Mouse (Mus musculus): Measurements from ENCODE around the gene Obsl1. TPM values are rescaled to one million over a fixed set of nuclear protein-coding genes. Genes with fewer than 3 reads are reported as not detected.
A peak's percentile ranks its signal among the peaks of the same experiment; 100 is the strongest.

Gene Obsl1
- total RNA-seq (2022): 100 to 1,000 TPM; 108 to 133 (median 122) TPM

DNA sequence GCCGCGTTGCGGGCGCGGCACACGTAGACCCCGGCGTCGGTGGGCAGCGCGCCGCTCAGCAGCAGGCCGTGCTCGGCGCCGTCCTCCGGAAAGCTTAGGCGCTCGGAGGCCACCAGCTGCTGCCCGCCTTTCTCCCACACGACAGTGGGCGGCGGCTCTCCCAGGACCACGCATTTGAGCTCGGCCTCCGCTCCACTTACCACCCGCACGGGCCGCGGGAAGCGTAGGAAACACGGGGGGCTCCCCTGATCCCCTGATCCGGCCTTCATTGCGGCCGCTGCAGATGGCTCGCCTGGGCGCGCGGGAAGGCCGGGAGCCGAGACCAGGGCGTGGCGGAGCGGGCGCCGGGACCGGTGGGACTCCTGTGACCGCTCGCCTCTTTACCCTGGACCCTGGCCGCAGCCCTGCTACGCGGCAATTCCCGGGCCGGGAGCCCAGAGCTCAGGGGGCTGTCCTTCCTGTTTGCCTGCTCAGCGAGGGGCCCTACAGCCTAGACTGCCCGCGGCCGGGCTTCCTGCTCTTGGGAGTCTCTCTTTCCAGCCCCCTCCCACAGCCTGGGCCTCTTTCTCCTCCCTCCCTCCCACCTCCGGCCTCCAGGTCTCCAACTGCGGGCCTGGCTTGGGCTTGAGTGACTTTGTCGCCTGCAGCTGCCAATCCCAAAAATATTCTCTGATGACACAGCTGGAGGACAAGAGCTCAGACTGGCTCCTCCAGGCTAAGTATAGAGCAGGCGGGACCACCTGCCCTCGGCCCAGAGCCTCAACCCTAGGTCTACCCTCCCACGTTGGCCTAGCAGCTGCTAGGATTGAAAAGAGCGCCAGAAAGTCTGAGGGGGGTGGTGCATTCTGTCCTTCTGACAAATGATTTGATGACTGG is at the start of gene Obsl1:
TSS of gene Obsl1 (minus strand) at position 497 of the 876 bp plus-strand sequence.
- peak; percentile 47 for DNase-seq (ENCODE audit: low spot score)

DNA sequence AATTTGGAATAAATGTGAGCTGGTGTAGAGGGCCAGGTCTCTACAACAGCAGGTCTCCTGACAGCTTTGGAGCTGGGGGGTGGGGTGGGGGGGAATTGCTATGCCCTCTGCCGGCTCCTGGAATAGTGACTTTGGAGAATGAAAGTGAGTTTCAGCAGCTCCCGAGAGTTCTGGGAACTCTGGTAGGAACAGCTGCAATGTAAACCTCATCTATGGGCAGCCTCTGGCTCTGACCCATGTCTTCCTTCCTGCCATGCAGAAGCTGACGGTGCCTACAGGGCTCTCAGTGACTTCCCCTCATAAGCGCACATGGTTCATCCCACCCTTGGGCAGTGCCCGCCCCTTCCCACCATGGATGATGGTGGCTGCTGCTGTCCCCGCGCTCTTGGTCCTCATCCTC is 49.4 kb upstream of the Obsl1 start:
- DNase-seq (ENCODE audit: low spot score): no peak

GRCm38 (mm10) chr1:75550586-75550985 is 44.3 kb upstream of the Obsl1 start:
- DNase-seq (ENCODE audit: low spot score): no peak

DNA sequence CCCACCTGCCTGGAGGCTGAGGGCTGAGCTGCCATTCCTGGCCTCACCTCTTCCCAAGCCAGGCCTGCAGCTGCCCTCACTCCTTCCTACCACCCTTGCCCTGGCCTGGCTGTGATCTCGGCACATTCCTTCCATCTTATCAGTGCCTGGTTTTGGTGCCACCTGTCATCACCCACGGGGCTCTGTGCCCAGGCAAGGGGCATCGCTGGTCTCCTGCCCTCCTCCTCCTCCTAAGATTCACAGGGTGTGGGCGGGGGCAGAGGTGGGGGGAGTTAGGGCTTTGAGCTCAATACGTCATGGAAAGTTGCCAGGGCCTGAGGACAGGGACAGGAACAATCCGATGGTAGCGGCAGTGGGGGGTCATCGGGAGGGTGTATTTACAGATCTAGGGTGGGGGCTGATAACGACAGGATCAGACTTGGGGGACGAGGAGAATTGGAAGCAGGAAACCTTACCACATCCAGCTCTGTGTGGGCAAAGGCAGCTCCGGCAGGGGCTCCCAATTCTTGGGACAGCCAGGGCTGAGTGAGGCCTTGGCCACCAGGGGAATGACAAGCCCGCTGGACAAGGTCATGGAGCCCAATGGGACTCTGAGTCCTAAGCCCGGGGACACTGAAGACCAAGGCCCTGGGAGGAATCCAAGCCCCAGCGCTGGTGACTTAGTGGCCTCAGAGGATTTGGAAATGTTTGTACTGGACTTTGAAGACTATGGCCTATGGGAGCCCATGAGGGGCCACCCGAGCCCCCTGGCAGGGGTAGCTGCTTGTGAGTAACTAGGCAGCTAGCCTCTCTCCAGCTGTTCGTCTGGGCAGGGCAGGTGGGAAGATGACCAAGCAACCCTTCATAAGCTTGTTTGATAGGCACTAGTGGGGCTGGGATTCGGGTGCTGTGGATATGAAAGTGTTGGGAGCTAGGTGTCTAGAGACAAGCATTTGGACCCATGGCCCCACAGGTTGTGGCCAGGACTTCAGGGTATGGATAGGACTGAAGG is 43.3 kb upstream of the Obsl1 start:
- DNase-seq (ENCODE audit: low spot score): peak; percentile 58

GRCm38 (mm10) chr1:75548871-75549270 is 42.6 kb upstream of the Obsl1 start:
- no peak for DNase-seq (ENCODE audit: low spot score)

DNA sequence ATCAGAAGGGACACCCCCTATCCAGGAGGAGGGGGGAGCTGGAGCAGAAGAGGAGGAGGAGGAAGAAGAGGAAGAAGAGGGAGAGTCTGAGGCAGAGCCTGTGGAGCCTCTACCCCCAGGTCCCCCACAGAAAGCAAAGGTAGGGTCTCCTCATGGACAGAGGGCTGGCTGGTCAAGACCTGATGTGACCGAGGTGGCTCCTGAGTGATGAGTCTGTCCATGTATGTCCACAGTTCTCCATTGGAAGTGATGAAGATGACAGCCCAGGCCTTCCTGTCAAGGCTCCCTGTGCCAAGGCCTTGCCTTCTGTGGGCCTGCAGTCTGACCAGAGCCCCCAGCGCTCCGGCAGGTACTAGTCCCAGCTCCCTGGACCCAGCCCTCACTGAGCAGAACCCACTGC is 41.8 kb upstream of the Obsl1 start:
- DNase-seq (ENCODE audit: low spot score): no peak

DNA sequence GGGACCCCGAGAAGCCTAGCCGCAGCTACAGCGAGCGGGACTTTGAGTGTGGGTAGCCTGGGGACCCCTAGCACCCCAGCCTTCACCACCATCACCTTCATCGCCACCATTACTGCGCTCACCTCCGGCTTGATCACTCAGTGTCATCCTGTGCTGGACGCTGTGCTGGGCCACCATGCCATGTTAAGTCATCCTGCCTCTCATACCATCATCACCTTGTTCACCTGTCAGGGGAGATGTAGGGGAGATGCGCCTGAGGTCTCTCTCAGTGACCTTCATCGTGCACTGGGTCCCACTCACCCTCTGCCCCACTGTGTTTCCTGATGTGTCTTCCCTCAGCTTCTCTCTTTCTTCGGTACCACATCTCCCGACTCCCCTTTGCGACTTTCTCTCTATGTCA is 41.1 kb upstream of the Obsl1 start:
- DNase-seq (ENCODE audit: low spot score): no peak

DNA sequence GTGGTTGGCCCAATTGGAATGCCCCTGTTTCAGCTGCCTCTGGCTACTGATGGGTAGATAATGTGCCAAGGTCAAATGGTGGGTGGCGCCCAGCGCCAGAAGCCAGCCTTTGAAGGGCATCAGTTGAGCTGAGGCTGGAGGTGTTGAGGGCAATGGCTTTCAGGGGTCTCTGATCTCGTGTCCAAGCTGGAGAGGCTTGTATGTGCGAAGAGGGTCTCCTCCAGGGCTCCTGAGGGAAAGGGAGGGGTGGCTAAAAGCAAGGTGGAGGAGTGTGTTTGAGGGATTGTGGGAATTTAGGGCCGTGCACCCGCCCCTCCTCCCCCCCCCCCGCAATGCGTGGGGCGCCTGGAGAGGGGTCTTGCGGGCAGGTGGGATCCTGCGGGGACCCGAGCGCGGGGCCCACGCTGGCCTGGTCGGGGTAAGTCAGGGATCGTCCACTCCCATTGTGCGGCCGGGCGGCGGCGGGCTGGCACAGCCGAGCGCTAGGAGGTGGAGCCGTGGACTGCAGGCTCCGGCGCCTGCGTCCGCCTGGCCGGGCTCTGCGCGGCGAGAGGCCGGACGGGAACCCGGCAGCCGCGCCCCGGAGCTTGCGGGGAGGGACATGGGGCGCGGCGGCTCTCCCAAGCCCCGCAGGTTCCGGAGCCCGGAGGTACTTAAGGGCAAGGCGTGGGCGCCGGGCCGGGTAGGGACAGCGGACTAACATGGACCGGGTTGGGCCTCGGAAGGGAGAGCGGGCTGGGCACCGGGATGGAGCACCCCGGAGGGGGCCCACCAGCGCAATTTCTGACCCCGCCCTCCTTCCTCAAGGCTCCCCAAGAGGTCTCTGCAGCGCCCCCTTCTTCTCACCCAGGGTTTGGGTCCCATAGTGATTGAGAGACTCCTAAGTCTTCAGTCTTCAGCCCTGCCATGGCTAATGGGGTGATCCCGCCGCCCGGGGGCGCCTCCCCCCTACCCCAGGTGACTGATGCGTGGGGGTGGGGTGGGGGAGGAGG is 40.0 kb upstream of the Obsl1 start, which contains the start of gene Slc4a3:
TSS of gene Slc4a3 (plus strand) at position 302 of the 992 bp plus-strand sequence.
- no peak for DNase-seq (ENCODE audit: low spot score)

GRCm38 (mm10) chr1:75544351-75544750 is 38.1 kb upstream of the Obsl1 start:
- no peak for DNase-seq (ENCODE audit: low spot score)

DNA sequence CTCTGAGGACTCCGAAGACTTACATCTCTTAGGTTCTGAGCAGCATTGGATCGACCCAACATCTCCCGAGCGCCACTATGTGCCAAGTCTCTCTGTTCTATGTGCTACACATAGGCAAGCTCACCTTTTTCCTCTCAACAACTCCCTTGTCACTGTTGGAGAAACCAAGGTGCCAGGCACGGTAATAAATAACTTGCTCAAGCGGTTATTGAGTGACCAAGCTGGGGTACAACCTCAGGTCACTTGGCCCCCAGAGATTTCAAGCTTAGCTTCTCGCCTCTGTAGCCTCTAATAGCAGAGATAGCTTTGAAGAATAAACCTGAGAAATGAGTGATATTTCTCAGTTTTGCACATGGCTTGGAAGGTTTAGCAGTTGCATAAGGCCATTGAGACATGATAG is 35.2 kb upstream of the Obsl1 start:
- DNase-seq (ENCODE audit: low spot score): no peak

DNA sequence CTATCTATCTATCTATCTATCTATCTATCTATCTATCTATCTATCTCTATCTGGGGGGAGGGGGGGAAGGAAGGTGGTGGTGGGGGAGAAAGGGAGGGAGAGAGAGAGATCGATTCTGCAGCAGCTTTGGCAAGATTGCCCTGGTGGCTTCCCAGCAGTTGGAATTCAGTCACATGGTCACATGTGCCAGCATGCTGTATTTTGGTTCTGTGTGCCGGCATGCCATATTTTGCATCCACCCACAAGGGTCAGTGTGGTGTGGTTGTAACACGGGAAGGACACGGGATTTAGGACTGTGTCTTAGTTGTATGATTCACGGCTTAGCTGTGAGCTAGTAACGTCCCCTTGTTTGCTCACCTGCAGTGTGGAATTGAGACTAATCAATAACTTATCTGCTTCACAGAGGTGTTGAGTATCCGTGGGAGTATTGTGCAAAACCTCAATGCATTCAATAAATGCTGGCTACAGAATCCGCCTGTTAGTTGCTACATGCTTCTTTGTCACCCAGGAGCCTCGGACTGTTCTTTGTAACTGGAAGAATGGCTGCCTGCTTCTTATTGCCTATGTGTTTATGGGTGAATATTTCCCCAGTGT is 32.4 kb upstream of the Obsl1 start:
- no peak for DNase-seq (ENCODE audit: low spot score)

DNA sequence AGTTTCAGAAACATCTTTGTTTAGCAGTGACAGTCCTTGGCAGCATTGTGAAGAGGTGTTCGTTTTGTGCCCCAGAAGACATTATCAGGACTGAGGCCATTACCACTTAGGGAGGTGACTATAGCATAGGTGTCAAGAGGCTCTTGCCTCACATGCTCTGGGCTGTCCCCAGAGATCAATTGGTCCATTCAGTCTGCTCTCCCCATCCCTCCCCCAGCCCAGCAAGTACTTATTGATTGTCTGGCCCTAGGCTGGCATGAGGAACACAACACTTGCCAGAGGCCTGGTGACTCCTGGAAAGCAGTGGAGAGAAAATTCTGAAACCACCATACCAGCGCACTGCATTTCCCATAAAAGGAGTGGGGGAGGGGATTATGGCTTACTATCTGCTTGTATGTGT is 31.3 kb upstream of the Obsl1 start:
- no peak for DNase-seq (ENCODE audit: low spot score)

GRCm38 (mm10) chr1:75533325-75534252 is 27.3 kb upstream of the Obsl1 start:
- DNase-seq (ENCODE audit: low spot score): no peak

DNA sequence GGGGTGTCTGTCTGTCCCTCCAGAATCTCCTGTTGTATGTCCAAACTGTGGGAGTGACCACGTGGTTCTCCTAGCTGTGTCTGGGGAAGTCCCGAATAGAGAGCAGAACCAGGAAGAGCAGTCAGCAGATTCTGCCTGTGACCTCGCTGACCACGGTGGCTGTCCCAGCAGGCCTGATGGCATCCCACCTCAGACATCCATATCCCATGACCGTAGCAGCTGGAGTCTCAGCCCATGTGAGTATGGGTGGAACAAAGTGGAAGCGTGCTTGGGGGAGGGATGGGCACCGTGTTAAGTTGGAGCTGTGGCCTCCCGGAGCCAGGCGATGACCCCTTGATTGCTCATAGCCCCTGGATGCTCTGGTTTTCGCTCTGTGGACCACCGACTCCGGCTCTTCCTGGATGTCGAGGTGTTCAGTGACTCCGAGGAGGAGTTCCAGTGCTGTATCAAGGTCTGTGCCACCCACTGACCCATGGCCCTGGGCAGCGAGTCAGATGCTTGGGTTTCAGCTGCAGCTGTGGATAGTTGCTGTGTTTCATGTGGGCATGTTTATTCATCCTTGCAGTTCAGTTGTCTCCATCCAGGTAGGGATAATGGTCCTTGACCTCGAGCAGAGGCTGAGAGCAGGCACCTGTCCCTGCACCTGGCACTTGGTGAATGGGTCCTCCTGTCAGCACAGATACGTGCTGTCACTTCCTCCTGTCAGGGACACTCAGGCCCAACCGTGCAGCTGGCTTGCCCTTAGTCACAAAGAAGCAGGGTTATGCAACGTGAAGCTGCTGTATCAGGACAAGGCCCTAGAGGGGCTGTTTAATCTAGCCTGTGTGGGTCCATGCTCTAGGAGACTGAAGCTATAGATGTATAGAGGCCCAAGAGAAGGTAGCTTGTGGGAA is 26.3 kb upstream of the Obsl1 start:
- DNase-seq (ENCODE audit: low spot score): no peak

GRCm38 (mm10) chr1:75530546-75530945 is 24.3 kb upstream of the Obsl1 start:
- no peak for DNase-seq (ENCODE audit: low spot score)

DNA sequence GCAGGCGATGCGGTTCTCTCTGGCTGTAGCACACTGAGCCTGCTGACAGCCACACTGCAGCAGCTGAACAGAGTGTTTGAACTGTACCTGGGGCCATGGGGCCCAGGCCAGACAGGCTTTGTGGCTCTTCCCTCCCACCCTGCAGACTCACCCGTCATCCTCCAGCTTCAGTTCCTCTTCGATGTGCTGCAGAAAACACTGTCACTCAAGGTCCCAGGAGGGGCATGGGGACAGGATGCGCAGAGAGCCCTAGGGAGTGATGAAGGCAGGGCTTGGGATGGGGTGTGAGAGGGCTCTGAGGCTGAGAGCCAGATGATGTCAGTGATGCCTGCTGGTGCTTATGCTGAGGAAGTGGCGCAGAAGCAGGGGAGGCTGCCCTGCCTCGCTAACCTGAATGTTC is 18.4 kb upstream of the Obsl1 start:
- DNase-seq (ENCODE audit: low spot score): no peak

DNA sequence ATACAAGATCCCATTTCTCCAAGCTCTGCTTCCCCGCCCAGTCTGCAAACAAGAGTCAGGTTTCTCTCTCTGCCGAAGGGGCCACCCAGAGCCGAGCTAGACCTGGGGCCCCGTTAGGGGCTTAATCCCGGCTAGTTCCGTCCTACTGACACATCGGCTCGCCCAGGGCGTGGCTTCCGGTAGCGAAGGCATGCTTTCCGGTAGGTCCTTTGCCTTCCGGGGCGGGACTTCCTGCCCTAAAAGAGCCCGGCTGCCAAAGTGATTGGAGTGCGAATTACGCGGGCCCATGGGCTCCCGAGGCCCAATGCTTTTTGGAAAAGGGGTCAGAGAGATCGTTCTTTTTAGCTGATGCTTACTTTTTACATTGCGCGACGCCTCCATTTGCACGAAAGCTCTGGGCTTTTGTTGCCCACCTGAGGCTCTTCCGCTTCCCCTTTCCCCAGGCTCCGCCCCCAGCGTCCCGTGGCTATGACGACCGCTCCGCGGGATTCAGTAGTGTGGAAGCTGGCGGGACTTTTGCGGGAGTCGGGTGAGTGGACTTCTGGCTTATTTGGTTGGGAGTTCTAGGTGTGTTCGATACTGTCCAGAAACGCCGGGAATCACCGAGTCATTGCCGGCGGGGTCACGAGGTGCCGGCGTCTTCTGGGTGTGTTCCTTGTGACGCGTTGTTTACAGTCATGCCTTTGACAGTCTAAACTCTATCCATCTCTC is 15.2 kb upstream of the Obsl1 start, which contains the start of gene Stk11ip:
TSS of gene Stk11ip (plus strand) at position 209 of the 711 bp plus-strand sequence.
- peak; percentile 93 for DNase-seq (ENCODE audit: low spot score)

DNA sequence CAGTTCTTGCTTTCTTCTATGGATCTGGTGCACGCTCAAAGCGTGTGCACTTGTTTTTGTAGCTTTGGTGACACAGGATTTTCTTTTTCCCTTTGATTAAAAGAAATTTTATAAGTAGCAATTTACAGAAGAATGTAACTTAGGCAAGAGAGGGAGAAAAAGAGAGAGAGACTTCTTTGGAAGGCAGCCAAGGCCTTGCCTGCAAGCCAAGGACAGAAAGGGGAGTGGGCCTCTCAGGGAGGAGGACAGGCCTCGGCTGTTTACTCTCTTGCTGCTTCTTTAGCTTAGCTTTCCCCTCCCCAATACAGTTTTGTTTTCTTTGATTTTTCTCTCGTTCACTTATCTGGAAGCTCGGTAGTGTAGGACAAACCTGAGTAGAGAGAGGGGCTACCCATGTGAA is 13.3 kb upstream of the Obsl1 start:
- DNase-seq (ENCODE audit: low spot score): no peak
